Mouse (Mus musculus) lung, postnatal 0 days (tissue): Measurements from ENCODE around the gene Cstl1.

Experiments
- CTCF ChIP-seq: IDR thresholded peaks from 2 replicates; pipeline ENCODE4 v1.5.1; 2016; ENCODE audit warnings: antibody characterized with exemption, mild to moderate bottlenecking
- EP300 ChIP-seq: IDR thresholded peaks from 2 replicates; pipeline ENCODE4 v1.6.1; 2016; ENCODE audit warnings: antibody characterized with exemption, mild to moderate bottlenecking, control low read depth

GRCm38 (mm10) chr2:148743001-148743400 is 7.2 kb upstream of the Cstl1 start:
- TF ChIP-seq CTCF (no peak), EP300 (no peak)
